Mouse (Mus musculus) olfactory bulb, adult 2 months (tissue): ENCODE results near the gene Zfp771.

Experiments
- CTCF ChIP-seq: fragments of 200-500 bp; IDR thresholded peaks from 2 replicates; pipeline ENCODE4 v1.5.1; 2012; ENCODE audit warnings: low read depth, mild to moderate bottlenecking, low read length, moderate library complexity; ENCODE audit not compliant: insufficient read depth
- POLR2A ChIP-seq: fragments of 200-500 bp; IDR thresholded peaks from 2 replicates; pipeline ENCODE4 v1.6.1; 2012; ENCODE audit warnings: mild to moderate bottlenecking, low read depth, low read length, moderate library complexity; ENCODE audit not compliant: insufficient read depth

DNA sequence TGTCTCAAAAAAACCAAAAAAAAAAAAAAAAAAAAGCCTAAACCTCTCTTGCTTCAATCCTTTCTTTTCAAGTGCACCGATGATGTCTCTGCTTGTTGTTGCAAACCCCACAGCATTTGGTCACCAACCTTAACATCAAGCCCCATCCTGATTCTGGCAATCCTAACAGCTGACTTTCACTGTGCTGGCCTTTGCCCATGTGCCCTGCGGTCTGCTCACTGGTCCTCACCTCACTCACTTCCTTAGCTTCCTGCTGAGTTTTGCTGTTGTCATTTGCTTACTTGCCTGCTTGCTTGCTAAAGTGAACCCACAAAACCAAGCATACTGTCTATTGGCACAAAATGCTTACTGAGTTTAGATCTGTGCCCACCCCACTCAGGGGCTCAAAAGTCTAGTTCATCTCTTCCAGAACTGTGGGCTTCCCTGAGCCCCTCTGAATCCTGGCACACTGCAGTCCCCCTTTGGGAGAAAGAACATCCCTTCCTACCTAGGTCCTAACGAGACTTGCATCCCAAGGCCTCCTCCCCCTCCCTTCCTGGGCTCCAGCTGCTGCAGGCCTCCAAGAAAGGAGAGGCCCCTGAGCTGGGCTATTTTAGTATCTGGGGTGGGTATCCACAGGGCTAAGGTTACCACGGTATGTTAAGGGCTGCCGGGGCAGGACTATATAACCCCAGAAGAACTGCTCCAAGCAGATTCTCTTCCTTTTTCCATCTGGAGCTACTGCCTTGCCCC, 32.9 kb upstream of the Zfp771 start:
- TF ChIP-seq POLR2A (no peak), CTCF (no peak)
